Mouse (Mus musculus): ENCODE data around the gene 6030468B19Rik. TPM values are rescaled to one million over a fixed set of nuclear protein-coding genes. Genes with fewer than 3 reads are reported as not detected.
"Not testable (repeated sequence)": the region's sequence is repeated elsewhere in the genome, so short reads cannot be mapped to it uniquely, and the experiment has no call there.

The 6030468B19Rik gene
- total RNA-seq, 2 experiments from 2014 or later = not detected

GRCm38 (mm10) chr11:117799174-117799573 is 1.7 kb downstream of the 6030468B19Rik start:
- intact Hi-C loops (cut with DNase I) = no loop called here
- no peak for DNase-seq

DNA sequence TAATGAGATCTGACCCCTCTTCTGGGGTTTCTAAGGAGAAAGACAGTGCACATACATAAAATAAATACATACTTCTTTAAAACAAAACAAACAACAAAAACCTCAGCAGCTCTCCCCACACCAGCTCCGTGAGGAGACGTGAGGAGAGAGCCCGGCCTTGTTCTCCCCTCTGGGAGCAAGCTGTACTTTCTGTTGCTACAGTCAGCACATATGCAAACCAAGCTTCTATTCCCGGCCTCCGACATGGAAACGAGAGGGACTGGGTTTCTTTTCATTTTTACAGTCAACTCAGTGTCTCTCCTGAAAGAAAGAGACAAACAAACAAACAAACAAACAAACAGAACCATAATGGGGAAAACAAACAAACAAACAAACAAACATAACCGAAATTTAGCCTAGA is 2.6 kb downstream of the 6030468B19Rik start:
- intact Hi-C loops (cut with DNase I) = no loop called here
- no peak for DNase-seq

- intact Hi-C loops (cut with DNase I) = no loop called here
- no peak for DNase-seq
These were observed 4.2 kb downstream of the 6030468B19Rik start for GRCm38 (mm10) chr11:117801650-117802049.

GRCm38 (mm10) chr11:117803166-117803688 is 5.8 kb downstream of the 6030468B19Rik start:
- intact Hi-C loops (cut with DNase I) = no loop called here
- no peak for DNase-seq

DNA sequence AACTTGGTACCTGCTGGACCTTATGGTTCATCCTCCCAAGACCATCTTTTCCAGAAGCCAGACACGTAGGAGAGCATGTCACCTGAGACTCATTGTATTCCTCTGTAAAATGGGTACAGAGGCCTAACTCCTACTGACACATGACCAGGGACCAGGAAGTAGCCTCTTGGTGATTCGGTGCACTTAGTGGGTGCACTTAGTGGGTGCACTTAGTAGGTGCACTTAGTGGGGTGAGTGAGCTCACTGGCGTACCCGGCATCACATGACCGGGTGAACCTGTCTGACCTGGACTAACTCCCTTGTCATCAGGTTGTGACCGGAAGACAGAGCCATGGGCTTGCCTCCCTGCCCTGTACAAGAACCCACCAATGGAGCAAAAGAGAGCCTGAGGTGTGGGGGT is 9.3 kb downstream of the 6030468B19Rik start:
- no peak for DNase-seq
- intact Hi-C loops (cut with DNase I) = no loop called here

GRCm38 (mm10) chr11:117809407-117810311 is 12.2 kb downstream of the 6030468B19Rik start, which contains the start of the genes Gm20708 and Syngr2:
TSS of gene Gm20708 (plus strand) at chr11:117809668.
TSS of gene Syngr2 (plus strand) at chr11:117809668.
- peak; percentile 58 for DNase-seq
- intact Hi-C loops (cut with DNase I) = no loop called here

DNA sequence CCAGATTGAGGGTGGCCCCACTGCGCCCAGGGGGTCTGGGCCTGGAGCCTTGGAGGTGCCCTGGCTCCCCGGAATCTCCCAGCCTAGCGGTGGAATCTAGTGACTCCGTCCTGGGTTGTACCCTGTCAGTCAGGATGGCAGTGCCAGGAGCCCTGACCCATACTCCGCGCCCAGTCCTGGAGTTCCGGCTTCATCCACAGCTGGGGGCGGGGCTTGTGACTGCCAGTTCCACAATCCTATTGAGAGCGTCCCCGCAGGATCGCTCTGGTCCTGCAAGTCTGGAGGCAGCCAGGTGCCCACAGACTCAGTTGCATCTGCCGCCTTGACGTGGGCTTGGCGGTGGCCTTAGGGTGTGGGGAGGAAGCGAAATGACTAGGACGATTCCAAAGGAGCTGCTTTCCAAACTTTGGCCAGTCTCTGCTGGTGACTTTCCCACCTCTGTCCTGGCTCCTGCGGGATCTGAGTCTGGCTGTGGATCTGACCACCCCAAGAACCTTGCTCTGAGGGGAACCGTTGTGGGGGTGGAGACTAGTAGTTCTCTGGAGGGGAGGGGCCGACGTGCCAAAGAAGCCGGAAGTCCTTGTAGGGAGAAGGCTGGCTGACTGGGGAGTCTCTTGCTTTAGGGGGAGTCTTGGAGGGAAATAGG is 13.1 kb downstream of the 6030468B19Rik start:
- peak; percentile 82 for DNase-seq
- intact Hi-C loops (cut with DNase I) = no loop called here

DNA sequence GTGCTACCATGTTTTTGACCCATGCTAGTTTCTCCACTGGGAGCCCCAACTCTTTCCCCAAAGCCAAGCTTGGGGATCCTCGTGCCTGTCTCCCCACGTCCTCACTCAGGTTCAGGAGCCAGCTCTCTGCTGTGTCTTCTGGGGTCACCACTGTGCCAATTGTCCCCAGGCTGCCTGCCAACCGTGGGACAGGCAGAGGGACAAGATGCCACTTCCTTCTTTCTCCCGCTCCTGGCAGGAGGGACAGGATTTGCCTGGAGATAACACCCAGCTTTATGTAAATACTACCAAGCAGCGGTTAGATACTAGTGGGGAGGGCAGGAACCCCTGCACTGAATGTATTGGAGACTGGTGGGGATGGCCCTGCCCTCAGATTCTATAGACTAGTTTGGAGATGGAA is 16.4 kb downstream of the 6030468B19Rik start:
- intact Hi-C loops (cut with DNase I) = no loop called here
- DNase-seq = no peak

DNA sequence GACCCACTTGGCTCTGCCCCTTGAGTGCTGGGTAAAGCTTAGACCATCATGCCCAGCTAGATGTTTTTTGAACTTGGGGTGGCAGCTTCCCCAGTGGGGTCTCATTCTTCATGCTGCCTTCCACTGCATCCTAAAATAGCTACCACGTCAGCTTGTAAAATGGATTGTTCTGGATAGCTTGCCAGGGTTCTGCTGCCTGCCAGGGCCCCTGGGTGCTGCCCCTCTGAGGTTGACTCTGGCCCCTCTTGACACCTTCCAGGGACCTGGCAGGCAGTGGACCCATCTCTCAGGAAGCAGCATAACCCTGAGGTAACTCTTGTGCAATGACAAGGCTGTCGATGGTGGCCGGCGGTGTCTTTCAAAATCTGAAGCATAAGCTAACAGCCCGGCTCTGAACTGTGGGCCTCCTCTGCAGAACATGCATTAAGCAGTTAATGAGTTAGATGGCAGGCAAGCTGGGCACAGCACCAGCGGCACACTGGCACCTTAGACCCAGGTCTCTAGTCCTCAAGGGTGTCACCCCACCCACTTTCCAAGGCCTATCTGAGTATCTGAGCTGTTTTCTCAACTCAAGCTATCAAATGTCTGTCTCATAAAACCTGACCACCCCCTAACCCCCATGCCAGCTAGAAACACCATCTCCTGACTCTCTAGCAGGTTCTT is 17.4 kb downstream of the 6030468B19Rik start:
- intact Hi-C loops (cut with DNase I) = no loop called here
- no peak for DNase-seq

- intact Hi-C loops (cut with DNase I); DNase-seq: not testable (repeated sequence)
These were observed 18.4 kb downstream of the 6030468B19Rik start for GRCm38 (mm10) chr11:117815850-117816249.

GRCm38 (mm10) chr11:117816389-117816996 is 19.0 kb downstream of the 6030468B19Rik start:
- no peak for DNase-seq
- intact Hi-C loops (cut with DNase I) = no loop called here

DNA sequence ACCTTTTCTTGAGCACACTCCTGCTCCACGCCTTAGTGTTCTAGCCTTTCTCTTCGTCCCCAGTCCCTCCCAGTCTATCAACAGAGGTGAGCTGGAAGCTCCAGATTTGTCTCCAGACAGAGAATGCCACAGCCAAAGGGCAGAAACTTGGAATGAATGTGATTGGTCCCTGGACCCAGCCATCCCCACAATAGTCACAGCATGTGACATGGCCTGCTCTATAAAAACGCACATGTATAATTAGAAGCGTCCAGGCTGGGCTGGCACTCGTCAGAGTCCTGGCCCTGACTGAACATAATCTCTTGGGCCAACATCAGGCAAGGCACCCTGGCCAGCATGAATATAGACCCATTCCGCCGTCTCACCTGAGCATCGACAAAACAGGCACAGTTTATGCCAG is 21.6 kb downstream of the 6030468B19Rik start:
- no peak for DNase-seq
- intact Hi-C loops (cut with DNase I) = no loop called here

DNA sequence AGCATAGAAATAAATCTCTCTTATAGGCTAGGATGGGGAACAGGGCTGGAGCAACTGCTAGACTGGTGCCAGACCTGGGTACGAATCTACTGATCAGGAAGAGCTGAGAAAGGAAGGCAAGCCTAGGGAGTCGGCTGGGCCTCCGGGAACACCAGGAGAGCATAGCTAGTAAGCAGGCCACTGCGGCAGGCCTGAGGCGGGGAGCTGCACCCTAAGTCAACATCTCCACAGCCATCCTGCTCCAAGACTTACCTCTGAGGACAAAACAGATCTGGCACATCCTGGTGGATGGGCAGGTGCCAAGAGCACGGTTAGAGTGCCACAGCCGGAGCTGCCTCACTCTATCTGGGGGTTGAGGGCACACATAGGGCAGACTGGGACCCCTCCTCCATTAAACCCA is 22.7 kb downstream of the 6030468B19Rik start:
- intact Hi-C loops (cut with DNase I) = loop anchor here (10.0 kb wide), 3 partner anchors 115 to 745 kb away; no protein-coding TSS in a partner anchor
- no peak for DNase-seq

- no peak for DNase-seq
- intact Hi-C loops (cut with DNase I) = loop anchor here (10.0 kb wide), 3 partner anchors 117 to 747 kb away; no protein-coding TSS in a partner anchor
These were observed 24.4 kb downstream of the 6030468B19Rik start for GRCm38 (mm10) chr11:117821868-117822267.

DNA sequence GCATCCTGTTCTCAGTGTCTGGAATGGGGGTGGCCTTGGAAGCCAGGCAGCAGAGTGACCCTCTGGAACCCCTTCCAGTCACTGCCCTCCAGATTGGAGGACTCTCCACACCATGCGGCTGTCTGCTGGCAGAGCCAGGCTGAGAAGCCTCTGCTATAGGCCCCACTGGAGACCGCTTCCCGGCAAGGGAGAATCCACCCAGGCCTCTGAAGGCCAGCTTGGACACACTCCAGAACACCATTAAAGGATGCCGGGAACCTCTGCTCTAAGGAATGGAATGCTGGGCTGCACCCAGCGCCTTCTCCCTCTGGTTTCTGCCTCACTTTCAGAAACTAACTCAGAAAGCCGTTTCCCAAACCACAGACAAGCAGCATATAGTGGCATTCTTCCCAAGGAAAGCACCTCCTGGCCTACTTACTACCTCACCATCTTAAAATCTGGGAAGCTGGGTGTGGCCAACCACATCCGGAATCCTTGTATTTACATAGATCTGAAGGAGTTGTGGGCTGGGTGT is 25.3 kb downstream of the 6030468B19Rik start:
- intact Hi-C loops (cut with DNase I) = loop anchor here (10.0 kb wide), 3 partner anchors 118 to 748 kb away; no protein-coding TSS in a partner anchor

GRCm38 (mm10) chr11:117823411-117823810 is 26.0 kb downstream of the 6030468B19Rik start:
- intact Hi-C loops (cut with DNase I) = loop anchor here (10.0 kb wide), 3 partner anchors 119 to 749 kb away; no protein-coding TSS in a partner anchor

More for the DNA sequence above, 25.3 kb downstream of the 6030468B19Rik start:
- DNase-seq = no peak

DNA sequence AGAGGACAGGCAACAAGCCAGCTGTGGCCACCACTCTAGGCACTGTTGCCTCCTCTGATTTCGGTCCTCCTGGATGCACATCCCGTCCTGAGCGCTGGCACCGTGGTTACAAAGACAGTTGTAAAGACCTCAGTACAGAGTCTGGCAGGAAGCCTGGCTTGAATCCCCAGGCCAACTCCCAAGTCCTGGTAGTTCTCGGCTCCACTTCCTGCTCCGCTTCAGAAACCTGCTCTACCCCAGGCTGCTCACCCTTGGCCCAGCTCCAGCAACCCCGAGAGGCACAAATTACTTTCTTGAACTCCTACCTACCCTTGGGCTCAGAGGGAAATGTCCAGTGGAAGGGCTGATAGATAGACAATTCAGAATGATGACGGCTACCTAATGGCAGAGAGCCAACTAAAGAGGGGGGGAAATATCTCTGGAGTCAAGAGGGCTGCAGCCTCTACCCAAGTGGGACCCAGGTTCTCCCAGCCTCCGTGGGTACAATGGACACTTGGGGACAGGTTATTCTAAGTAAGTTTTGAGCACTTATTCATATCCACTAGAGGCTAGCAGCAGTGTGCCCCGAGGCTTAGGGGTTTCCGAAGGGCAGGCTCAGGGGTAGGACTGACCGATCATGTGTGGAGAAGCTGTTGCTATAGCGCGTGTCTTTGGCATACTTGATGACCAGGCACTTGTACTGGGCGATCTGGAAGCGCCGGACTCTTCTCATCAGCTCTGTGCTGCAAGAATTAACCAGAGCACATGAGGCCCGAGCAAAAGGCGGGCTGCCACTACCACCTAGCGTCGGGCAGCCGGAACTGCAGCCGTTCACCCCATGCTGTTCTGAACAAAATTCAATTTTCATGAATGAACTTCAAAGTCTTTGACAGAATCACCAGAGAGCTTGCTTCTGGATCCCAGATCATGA is 26.9 kb downstream of the 6030468B19Rik start:
- intact Hi-C loops (cut with DNase I) = loop anchor here (2.0 to 10.0 kb wide), 4 partner anchors 120 to 750 kb away; no protein-coding TSS in a partner anchor
- DNase-seq = peak; percentile 79

More at GRCm38 (mm10) chr11:117823411-117823810, 26.0 kb downstream of the 6030468B19Rik start:
- no peak for DNase-seq

DNA sequence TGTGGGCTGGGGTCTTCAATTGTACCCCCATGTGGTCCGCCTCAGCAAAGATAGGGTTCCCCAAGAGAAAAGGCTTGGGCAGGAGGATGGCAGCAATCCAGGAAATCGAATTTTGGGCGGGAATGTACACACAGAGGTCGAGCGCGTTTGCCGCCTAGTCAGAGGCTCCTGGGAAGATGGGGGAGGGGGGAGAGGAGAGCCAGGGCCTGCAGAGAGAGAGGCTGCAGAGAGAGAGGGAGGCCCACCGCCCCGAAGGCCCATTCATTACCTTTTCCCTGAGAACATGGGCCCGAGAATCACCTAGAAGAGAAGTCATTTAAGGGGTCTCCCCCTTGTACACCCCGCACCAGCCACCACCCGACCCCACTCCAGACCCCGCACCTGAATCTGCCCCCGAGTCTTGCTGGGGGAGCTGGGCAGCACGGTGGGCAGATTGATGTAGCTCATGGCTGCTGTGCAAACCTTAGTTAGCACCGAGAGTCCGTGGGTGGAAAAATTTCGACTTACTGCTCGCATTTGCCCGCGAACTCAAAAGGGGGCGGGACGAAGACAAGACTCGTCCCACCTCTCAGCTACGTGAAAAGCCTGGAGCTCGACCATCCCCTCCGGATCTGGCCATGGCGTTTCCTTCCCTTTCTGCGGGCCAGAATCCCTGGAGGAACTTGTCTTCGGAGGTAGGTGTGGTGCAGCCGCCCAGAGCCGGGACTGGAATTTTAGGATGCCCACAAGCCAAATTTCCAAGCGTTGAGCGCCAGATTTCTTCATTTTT is 28.1 kb downstream of the 6030468B19Rik start, which contains the start of the genes Afmid and Tk1:
Gene Afmid (plus strand): TSS at position 592 of the 769 bp plus-strand sequence.
Gene Tk1 (minus strand): TSS at position 760 of the 769 bp plus-strand sequence.
- intact Hi-C loops (cut with DNase I) = loop anchor here (2.0 to 10.0 kb wide), 4 partner anchors 121 to 751 kb away; no protein-coding TSS in a partner anchor
- peak; percentile 75 for DNase-seq

Data from left cerebral cortex, postnatal 4 days (tissue).